Comparison of ENCODE assay signal across 25 mouse cellular contexts in the genomic region with DNA sequence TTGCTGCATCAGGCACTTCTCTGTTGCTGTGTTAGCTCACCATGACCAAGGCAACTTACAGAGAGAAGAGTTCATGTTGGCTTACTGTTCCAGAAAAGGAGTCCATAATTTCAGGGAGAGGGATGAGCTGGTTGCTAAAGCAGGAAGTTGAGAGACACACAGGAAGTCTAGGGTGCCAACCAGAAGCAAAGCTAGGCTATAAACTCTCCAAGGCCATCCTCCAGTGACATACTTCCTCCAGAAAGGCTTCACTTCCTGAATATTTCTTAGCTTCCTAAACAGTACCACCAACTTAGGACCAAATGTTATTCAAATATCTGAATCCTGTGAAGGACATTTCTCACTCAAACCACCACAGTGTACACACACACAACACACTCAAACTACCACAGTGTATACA.
DNase-seq lines count a peak whose midpoint lies in the region; ATAC-seq and TF ChIP-seq lines count a peak whose summit lies in the region.
"Had no signal": no experiment of that assay in that cellular context is flagged by ENCODE, and none has a peak within 500 bp of the region (broad histone marks: within the 10 kb centered on the region; RNA-seq: fewer than 3 reads in every experiment).

No protein-coding gene starts in this region.

- no peak overlapping the region for H3K4me2 ChIP-seq in hindbrain, embryonic 14.5 days (replicated peaks)
- no peak overlapping the region for H3K4me2 ChIP-seq in hindbrain, postnatal 0 days (ENCODE audit: low read depth, low read length)
- H3K4me2 ChIP-seq in forebrain, embryonic 13.5 days: no peak overlapping the region
- H3K4me2 ChIP-seq: embryonic facial prominence, embryonic 15.5 days; heart, embryonic 11.5 days; heart, embryonic 15.5 days; hindbrain, embryonic 13.5 days had no signal

- H3K9ac ChIP-seq in hindbrain, embryonic 14.5 days: no peak overlapping the region
- H3K9ac ChIP-seq in hindbrain, postnatal 0 days (replicated peaks; ENCODE audit: low read length): no peak overlapping the region
- no peak overlapping the region for H3K9ac ChIP-seq in forebrain, embryonic 13.5 days
- H3K9ac ChIP-seq: embryonic facial prominence, embryonic 15.5 days; heart, embryonic 15.5 days; hindbrain, embryonic 13.5 days had no signal

- no peak overlapping the region for H3K27ac ChIP-seq in hindbrain, embryonic 14.5 days
- H3K27ac ChIP-seq in hindbrain, postnatal 0 days: no peak overlapping the region
- H3K27ac ChIP-seq in bone marrow macrophage, adult 2 months (ENCODE audit: insufficient read depth, low read depth, low read length): no peak overlapping the region
- no peak overlapping the region for H3K27ac ChIP-seq in forebrain, embryonic 13.5 days
- H3K27ac ChIP-seq: embryonic facial prominence, embryonic 15.5 days; forebrain, embryonic 10.5 days; heart, adult 2 months; heart, embryonic 15.5 days; hindbrain, embryonic 13.5 days had no signal

- H3K36me3 ChIP-seq in hindbrain, embryonic 14.5 days (replicated peaks; ENCODE audit: control insufficient read depth, insufficient read depth): no peaks in the 10 kb centered on the region
- no peaks in the 10 kb centered on the region for H3K36me3 ChIP-seq in hindbrain, postnatal 0 days (ENCODE audit: insufficient read depth, low read length)
- H3K36me3 ChIP-seq in splenic B cell, adult 2 months (ENCODE audit: control insufficient read depth, insufficient read depth, low read length, poor library complexity, severe bottlenecking): no peaks in the 10 kb centered on the region
- H3K36me3 ChIP-seq in forebrain, embryonic 13.5 days (ENCODE audit: poor library complexity, severe bottlenecking): no peaks in the 10 kb centered on the region
- H3K36me3 ChIP-seq: embryonic facial prominence, embryonic 15.5 days; forebrain, embryonic 10.5 days; heart, embryonic 15.5 days; hindbrain, embryonic 13.5 days had no signal

- H3K4me3 ChIP-seq in hindbrain, embryonic 14.5 days (replicated peaks; ENCODE audit: low read length): no peak overlapping the region
- H3K4me3 ChIP-seq in hindbrain, postnatal 0 days (ENCODE audit: low read length): no peak overlapping the region
- peak overlapping the region; percentile 19; the same call in 1 of the 2 replicates for H3K4me3 ChIP-seq in bone marrow macrophage, adult 2 months (ENCODE audit: insufficient read depth, low read length)
- H3K4me3 ChIP-seq in forebrain, embryonic 13.5 days: no peak overlapping the region
- H3K4me3 ChIP-seq: embryonic facial prominence, embryonic 15.5 days; erythroblast, embryonic 14.5 days; forebrain, embryonic 10.5 days; heart, adult 2 months; heart, embryonic 15.5 days; hindbrain, embryonic 13.5 days had no signal

- H3K27me3 ChIP-seq in hindbrain, embryonic 14.5 days (ENCODE audit: control insufficient read depth, insufficient read depth, low read length): no peaks in the 10 kb centered on the region; the same call in 1 of the 2 replicates
- H3K27me3 ChIP-seq in hindbrain, postnatal 0 days (ENCODE audit: insufficient read depth, low read length): no peaks in the 10 kb centered on the region
- no peaks in the 10 kb centered on the region for H3K27me3 ChIP-seq in splenic B cell, adult 2 months (ENCODE audit: control insufficient read depth, insufficient read depth, low read length, poor library complexity, severe bottlenecking)
- peaks cover 36% of the 10 kb centered on the region for H3K27me3 ChIP-seq in forebrain, embryonic 13.5 days
- H3K27me3 ChIP-seq: embryonic facial prominence, embryonic 15.5 days; heart, embryonic 15.5 days had no signal

- TF ChIP-seq CTCF in hindbrain, postnatal 0 days (IDR thresholded peaks at IDR 0.05; ENCODE audit: low read depth): no peak
- no peak for TF ChIP-seq CTCF in bone marrow macrophage, adult 2 months (IDR thresholded peaks at IDR 0.05; ENCODE audit: low read depth, low read length)

- DNase-seq in hindbrain, embryonic 14.5 days (ENCODE audit: low spot score): peak; percentile 15
- no peak for DNase-seq in hindbrain, postnatal 0 days (ENCODE audit: low spot score)
- peak; percentile 24 for DNase-seq in splenic B cell, adult 2 months (ENCODE audit: low read depth, low spot score)
- DNase-seq in embryo, embryonic 10.5 days (ENCODE audit: low spot score): no peak
- DNase-seq in spleen, postnatal 10 days (ENCODE audit: low spot score in 2 of 2): no peak
- DNase-seq: adrenal gland, postnatal 25 days; B cell, adult 2 months; cerebellum, adult 2 months; cerebellum, postnatal 10 days; gastrocnemius, postnatal 10 days; heart, adult 2 months; heart, postnatal 14 days; kidney, adult 8-10 months had no signal

- TF ChIP-seq POLR2A in bone marrow macrophage, adult 2 months (IDR thresholded peaks at IDR 0.05; ENCODE audit: borderline replicate concordance, low read depth, low read length): no peak

- ATAC-seq in hindbrain, embryonic 14.5 days (ENCODE audit: low FRiP score): no peak
- ATAC-seq in hindbrain, postnatal 0 days: no peak
- peak; percentile 62 for ATAC-seq in megakaryocyte, adult 5-6 weeks (ENCODE audit: poor library complexity, severe bottlenecking)
- no peak for ATAC-seq in forebrain, embryonic 13.5 days
- ATAC-seq: forebrain, embryonic 16.5 days; inflammation-experienced regulatory T-cells, adult 6 months; intestine, postnatal 0 days had no signal

- H3K4me1 ChIP-seq in hindbrain, embryonic 14.5 days (replicated peaks; ENCODE audit: control insufficient read depth, insufficient read depth, low read length): peaks cover 4% of the 10 kb centered on the region; the same call in 1 of the 2 replicates
- H3K4me1 ChIP-seq in hindbrain, postnatal 0 days (ENCODE audit: insufficient read depth, low read length): no peaks in the 10 kb centered on the region
- peaks cover 11% of the 10 kb centered on the region for H3K4me1 ChIP-seq in bone marrow macrophage, adult 2 months (ENCODE audit: control insufficient read depth, insufficient read depth, low read length)
- H3K4me1 ChIP-seq in forebrain, embryonic 13.5 days: peaks cover 14% of the 10 kb centered on the region

- no peaks in the 10 kb centered on the region for H3K9me3 ChIP-seq in hindbrain, embryonic 14.5 days (ENCODE audit: control insufficient read depth, low read length)
- H3K9me3 ChIP-seq in hindbrain, postnatal 0 days (ENCODE audit: low read length): no peaks in the 10 kb centered on the region
- H3K9me3 ChIP-seq in forebrain, embryonic 13.5 days (replicated peaks): no peaks in the 10 kb centered on the region
- H3K9me3 ChIP-seq: embryonic facial prominence, embryonic 15.5 days; forebrain, embryonic 10.5 days; heart, embryonic 15.5 days; hindbrain, embryonic 13.5 days had no signal

Comparison
In these comparisons a context has a peak if more than half of its experiments do, and no peak if none do; other contexts are left out.
1. DNase-seq: peak in hindbrain, embryonic 14.5 days (single experiment) and splenic B cell, adult 2 months (single experiment); none in hindbrain, postnatal 0 days (single experiment), embryo, embryonic 10.5 days (single experiment) and spleen, postnatal 10 days (0 of 2).